Mouse (Mus musculus): ENCODE data around the gene S100a3.

S100a3 gene

DNA sequence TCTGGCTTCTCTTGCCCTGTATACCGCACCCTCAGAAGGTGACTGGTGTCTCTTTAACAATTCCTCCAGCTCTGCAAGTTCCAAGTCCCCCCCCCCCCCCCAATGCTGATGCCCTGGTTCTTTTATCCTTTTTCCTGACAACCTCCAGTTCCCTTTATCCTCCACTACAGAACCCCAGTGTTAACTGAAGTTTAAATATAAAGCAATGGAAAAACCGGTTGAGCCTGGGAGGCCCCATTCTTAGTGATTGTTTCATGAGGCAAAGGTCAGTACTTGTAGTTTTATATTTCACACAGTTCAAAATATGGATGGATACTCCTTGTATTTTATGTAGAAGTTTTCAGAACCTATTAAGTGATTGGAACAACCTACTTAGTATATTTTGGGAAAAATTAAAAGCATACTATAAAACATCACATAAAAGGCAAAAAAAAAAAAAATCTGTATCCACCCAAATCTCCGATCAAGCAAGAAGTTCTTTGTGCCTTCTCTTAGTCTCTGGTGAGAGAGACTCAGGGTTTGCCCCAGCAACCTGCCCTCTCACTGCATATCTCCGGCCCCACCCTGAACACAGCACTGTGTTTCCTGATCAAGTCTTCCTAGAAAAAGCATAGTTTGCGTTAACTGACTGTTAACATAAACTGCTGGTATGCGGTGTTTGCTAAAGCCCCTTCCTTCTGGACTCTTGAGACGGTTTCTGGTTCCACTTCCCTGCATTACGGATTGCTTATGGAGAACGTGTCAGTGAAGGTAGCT, 66.1 kb downstream of the S100a3 start:
- DNase-seq (ENCODE audit: low spot score in 2 of 2): no peak

DNA sequence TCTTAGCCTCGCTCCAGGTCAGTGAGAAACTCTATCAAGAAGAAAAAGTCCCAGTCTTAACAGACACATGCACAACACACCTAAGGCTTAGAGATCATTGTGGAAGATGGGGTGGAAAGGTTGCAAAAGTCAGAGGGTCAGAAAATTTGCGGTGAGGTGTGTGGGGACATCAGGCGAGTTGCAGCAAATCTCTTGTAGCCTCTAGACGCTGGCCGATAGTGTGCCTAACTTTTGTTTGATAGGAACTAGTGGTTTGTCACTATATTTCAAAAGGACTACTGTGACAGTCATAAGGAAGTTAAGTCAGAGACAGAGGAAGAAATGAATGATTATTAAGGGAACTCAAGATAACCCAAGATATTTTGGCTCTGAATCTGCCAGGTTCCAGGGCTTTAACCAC, 67.0 kb downstream of the S100a3 start:
- DNase-seq (ENCODE audit: low spot score in 2 of 2): no peak

DNA sequence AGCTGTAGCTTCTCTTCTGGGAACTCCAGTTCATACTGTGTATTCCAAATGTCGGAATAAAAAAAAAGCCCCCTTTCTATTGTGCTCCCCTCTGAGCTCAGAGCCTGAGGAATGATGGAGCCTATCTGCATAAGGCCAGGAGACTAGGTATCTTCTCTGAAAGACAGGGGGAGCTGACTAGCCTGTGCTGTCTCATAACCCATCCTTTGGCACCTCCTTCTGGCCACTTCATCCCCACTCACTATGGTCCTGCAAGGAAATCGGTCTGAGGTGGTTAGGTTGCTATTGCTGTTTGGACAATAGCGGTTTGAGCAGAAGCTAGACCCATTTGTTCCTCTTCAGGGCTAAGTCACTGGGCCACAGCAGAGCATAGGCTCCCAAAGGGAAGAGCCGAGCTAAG, 67.4 kb downstream of the S100a3 start:
- DNase-seq (ENCODE audit: low spot score in 2 of 2): no peak

DNA sequence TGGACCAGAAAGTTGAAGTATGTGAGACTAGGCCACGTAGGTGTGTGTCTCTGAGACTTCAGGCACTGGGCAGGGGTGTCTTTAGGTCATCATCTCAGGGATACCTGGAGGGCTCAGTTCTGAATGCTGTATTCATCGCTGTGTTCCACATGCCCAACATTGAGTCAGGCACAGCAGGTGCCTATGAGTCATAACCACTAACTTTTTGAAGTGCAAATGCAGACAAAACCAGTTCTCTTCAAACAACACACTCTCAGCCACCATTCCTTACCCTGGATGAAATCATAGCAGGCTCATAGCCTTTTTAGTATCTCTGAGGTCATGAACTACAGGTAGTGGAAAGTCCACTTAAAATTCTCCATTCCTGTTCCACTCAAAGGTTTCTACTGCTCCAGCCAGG, 68.9 kb downstream of the S100a3 start:
- no peak for DNase-seq (ENCODE audit: low spot score in 2 of 2)

DNA sequence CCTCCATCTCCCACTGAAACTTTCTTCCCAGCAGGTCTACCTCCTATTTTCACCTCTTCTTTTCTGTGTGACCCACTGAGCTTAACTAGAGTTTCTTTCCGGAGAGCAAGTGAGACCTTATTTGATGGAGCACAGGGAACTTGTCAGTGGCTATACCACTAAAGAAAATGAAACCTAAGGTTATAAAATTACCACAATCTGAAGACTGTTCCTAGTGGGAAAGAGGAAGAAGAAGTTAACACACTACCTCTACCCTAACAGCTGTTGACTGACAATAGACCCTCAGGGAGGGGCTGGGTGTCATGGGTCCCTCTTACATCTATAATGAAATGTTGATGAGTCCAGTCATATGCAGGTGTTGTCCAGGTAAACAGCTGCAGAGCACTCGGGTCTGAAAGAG, 71.6 kb downstream of the S100a3 start:
- no peak for DNase-seq (ENCODE audit: low spot score in 2 of 2)

DNA sequence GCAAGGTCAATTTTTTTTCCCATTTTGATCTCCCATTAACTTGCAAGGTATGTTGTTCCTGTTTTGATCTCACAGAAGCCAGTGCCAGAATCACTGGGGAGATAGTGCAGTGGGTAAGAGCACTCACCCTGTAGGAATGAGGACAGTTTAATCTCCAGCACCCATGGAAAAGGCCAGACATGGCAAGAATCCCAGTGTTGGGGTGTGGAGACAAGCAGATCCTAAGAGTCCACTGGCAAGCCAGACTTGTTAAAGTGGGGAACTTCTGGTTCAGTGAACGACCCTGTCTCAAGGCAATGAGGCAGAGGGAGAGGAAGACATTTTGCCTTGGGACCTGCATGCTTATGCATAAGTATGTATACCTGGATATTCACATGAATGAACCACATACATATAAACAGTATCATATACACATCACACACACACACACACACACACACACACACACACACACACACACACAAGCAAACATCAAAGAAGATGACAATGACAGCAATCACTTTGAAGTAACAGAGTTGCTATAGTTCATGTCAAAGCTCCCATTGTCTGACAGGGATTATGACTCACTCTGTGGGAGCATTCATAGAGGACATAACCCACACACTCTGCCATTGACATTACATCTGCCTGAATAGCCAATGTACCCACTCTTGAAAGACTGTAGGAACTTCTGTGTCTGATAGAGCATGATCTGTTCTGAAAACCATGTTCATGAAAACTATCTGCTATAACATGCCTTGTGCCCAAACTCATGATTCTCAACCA, 78.3 kb downstream of the S100a3 start:
- DNase-seq (ENCODE audit: low spot score in 2 of 2): no peak

DNA sequence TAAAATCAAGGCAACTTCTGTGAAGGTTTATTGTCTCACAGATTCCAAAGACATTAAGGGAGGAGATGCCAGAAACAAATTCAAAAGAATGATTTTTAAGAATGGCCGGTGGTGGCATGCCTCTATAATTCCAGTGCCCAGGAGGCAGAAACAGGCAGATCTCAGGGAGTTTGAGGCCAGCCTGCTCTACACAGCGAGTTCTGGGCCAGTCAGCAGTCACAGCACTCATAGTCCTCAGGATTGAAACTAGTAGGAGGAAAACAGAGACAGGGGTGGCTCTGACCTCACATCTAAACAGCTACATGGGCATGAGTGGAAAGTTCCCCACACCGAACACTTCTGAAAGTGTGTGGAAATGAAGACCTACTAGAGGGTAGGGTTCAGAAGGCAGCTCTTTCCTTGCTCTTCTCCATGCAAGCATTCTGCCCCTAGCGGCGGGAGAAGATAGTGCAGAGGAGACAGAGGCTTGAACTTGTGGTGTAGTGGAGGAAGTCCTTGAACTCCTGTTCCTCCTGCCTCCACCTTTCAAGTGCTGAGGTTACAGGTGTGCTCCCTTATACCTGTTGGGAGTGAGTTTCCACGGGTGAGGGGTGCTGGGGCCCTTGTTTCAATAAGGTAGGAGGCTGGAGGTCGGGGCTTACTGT, 79.3 kb downstream of the S100a3 start:
- no peak for DNase-seq (ENCODE audit: low spot score in 2 of 2)

DNA sequence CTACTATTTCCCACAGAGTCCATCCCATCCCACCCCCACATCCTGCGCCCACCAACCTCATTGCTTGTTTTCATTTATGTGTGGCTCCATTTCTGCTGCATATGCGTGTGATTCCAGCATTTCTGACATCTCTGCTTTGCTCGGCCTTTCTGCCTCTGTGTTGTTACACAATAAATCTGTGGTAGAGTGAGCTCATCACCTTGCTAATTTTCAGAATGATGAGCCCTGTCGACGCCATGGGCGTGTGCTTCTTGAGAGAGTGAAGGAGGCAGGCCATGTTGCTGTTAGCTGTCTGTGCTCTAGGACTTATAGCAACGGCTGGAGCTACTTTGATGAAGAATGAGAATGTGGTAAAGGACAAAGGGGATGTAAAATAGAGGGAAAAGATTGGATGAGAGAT, 80.6 kb downstream of the S100a3 start:
- no peak for DNase-seq (ENCODE audit: low spot score in 2 of 2)

DNA sequence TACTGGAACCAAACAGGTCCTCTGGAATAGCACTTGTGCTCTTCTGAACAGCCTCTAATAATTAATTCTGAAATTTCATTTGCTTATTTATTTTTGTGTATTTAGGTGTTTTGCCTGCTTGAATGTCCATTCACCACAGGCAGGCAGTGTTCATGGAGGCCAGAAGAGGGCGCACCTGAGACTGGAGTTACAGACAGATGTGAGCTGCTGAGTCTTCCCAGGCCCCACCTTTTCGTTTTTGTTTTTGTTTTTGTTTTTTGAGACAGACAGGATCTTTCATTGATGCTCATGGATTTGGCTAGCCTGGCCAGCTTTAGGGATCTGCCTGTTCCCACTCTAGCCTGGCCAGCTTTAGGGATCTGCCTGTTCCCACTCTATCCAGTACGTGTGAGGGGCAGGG, 83.8 kb downstream of the S100a3 start:
- peak in 1 of 2 experiments; percentile 26 for DNase-seq (ENCODE audit: low spot score in 2 of 2)

DNA sequence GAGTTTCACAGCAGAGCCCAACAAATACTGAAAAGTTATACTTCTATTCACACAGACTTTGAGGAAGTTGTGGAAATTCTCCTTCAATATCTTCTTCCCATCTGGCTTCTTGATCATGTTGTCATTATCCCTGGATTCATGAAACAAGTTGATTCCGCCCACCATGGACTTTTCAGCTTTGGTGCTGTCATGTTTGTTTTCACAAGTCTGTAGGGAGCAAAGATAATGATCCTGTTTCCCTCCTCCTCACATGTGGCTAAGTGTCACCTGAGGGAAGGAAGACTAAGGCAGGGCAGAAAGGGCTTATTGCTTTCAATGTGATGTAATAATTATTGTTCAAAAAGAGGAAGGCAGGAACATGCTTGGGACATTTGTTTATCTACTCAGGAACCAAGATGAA, 86.9 kb downstream of the S100a3 start:
- no peak for DNase-seq (ENCODE audit: low spot score in 2 of 2)

DNA sequence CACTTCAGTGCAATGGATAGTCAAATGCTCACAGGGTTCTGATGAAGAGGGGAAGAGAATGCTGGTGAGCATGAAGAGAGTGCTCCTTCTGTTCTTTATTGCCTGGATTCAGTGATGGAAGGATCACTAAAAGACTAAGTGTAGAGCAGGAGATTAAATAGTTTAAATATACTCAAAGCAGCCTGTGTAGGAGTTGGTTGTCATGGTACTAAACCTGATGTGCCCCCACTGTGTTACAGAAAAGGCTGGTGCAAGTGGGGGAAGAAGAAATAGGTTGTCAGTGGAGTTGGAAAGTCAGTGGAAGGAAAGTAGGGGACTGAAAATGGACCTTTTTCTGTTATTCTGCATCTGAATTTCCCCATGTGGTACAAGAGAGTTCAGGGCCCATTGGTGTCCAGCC, 88.6 kb downstream of the S100a3 start:
- DNase-seq (ENCODE audit: low spot score in 2 of 2): no peak

DNA sequence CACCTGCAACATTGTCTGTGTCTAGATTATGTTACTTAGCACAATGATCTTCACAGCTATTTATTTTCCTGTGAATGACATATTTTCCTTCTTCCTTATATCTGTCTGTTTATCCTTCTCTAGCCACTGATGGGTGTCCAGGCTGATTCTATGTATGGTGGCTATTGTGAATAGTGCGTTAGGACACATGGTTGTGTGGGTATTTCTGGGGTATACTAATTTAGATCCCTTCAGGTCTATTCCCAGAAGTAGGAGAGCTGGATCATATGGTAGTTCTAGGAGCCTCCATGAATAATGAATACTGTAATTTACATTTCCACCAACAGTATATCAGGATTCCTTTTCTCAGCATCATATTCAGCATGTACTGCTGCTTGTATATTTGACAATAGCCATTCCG, 89.5 kb downstream of the S100a3 start:
- no peak for DNase-seq (ENCODE audit: low spot score in 2 of 2)
